Mouse (Mus musculus): Measurements from ENCODE around the gene Atp6v1e2. TPM values are rescaled to one million over a fixed set of nuclear protein-coding genes. Genes with fewer than 3 reads are reported as not detected.

Atp6v1e2 gene
- polyA plus RNA-seq, 1 experiment from 2014 or later, result not detected

GRCm38 (mm10) chr17:86932896-86933295 is 14.8 kb downstream of the Atp6v1e2 start:
- no peak overlapping the region; the same call in 1 of the 2 replicates for H3K27ac ChIP-seq (ENCODE audit: low read length)
- no peaks in the 10 kb centered on the region; the same call in 1 of the 2 replicates for H3K9me3 ChIP-seq (ENCODE audit: control insufficient read depth, low read length)
- no peaks in the 10 kb centered on the region for H3K27me3 ChIP-seq (replicated peaks; ENCODE audit: control insufficient read depth, insufficient read depth, low read length)
- H3K36me3 ChIP-seq (ENCODE audit: control insufficient read depth, insufficient read depth), result no peaks in the 10 kb centered on the region
- H3K4me3 ChIP-seq (replicated peaks; ENCODE audit: low read length), result no peak overlapping the region
- peaks cover 17% of the 10 kb centered on the region for H3K4me1 ChIP-seq (replicated peaks; ENCODE audit: control insufficient read depth, insufficient read depth, low read length)
- peak; percentile 69 for ATAC-seq
- peak overlapping the region; percentile 20; the same call in 1 of the 2 replicates for H3K4me2 ChIP-seq (ENCODE audit: low read length)
- 0 out of 2 replicates have a peak overlapping the region, but pooled peaks have one; percentile 23 for H3K9ac ChIP-seq (replicated peaks; ENCODE audit: low read depth, low read length)
- WGBS, result 34% methylated on average over 5 of the region's 5 CpGs

GRCm38 (mm10) chr17:86929981-86930380 is 17.7 kb downstream of the Atp6v1e2 start:
- Histone ChIP-seq H3K4me3 (replicated peaks; ENCODE audit: low read length) (no peak overlapping the region), H3K9me3 (ENCODE audit: control insufficient read depth, low read length) (peaks cover 9% of the 10 kb centered on the region; the same call in 1 of the 2 replicates), H3K4me2 (ENCODE audit: low read length) (no peak overlapping the region), H3K27ac (ENCODE audit: low read length) (no peak overlapping the region), H3K36me3 (ENCODE audit: control insufficient read depth, insufficient read depth) (no peaks in the 10 kb centered on the region), H3K9ac (replicated peaks; ENCODE audit: low read depth, low read length) (no peak overlapping the region), H3K4me1 (replicated peaks; ENCODE audit: control insufficient read depth, insufficient read depth, low read length) (peaks cover 6% of the 10 kb centered on the region), H3K27me3 (replicated peaks; ENCODE audit: control insufficient read depth, insufficient read depth, low read length) (no peaks in the 10 kb centered on the region)
- ATAC-seq, result no peak

- H3K36me3 ChIP-seq (ENCODE audit: control insufficient read depth, insufficient read depth), result no peaks in the 10 kb centered on the region
- WGBS, result 86% methylated on average over 6 of the region's 6 CpGs
- no peak for ATAC-seq
- no peak overlapping the region for H3K9ac ChIP-seq (replicated peaks; ENCODE audit: low read depth, low read length)
- peaks cover 9% of the 10 kb centered on the region; the same call in 1 of the 2 replicates for H3K9me3 ChIP-seq (ENCODE audit: control insufficient read depth, low read length)
- H3K4me3 ChIP-seq (replicated peaks; ENCODE audit: low read length), result no peak overlapping the region
- H3K4me2 ChIP-seq (ENCODE audit: low read length), result no peak overlapping the region
- H3K27ac ChIP-seq (ENCODE audit: low read length), result no peak overlapping the region
- no peaks in the 10 kb centered on the region for H3K27me3 ChIP-seq (replicated peaks; ENCODE audit: control insufficient read depth, insufficient read depth, low read length)
- H3K4me1 ChIP-seq (replicated peaks; ENCODE audit: control insufficient read depth, insufficient read depth, low read length), result peaks cover 6% of the 10 kb centered on the region
Measured at GRCm38 (mm10) chr17:86929355-86929754, 18.3 kb downstream of the Atp6v1e2 start.

GRCm38 (mm10) chr17:86926836-86927235 is 20.9 kb downstream of the Atp6v1e2 start:
- WGBS, result 93% methylated on average over 3 of the region's 3 CpGs
- ATAC-seq, result no peak
- no peaks in the 10 kb centered on the region for H3K36me3 ChIP-seq (ENCODE audit: control insufficient read depth, insufficient read depth)

GRCm38 (mm10) chr17:86924679-86925078 is 23.0 kb downstream of the Atp6v1e2 start:
- no peaks in the 10 kb centered on the region for H3K27me3 ChIP-seq (replicated peaks; ENCODE audit: control insufficient read depth, insufficient read depth, low read length)
- 71% methylated on average over 3 of the region's 3 CpGs for WGBS
- peaks cover 9% of the 10 kb centered on the region; the same call in 1 of the 2 replicates for H3K9me3 ChIP-seq (ENCODE audit: control insufficient read depth, low read length)
- no peak overlapping the region for H3K4me2 ChIP-seq (ENCODE audit: low read length)
- no peak for ATAC-seq
- no peak overlapping the region for H3K27ac ChIP-seq (ENCODE audit: low read length)
- H3K9ac ChIP-seq (replicated peaks; ENCODE audit: low read depth, low read length), result no peak overlapping the region
- no peaks in the 10 kb centered on the region for H3K4me1 ChIP-seq (replicated peaks; ENCODE audit: control insufficient read depth, insufficient read depth, low read length)
- H3K36me3 ChIP-seq (ENCODE audit: control insufficient read depth, insufficient read depth), result no peaks in the 10 kb centered on the region
- no peak overlapping the region for H3K4me3 ChIP-seq (replicated peaks; ENCODE audit: low read length)

More at GRCm38 (mm10) chr17:86926836-86927235, 20.9 kb downstream of the Atp6v1e2 start:
- H3K4me2 ChIP-seq (ENCODE audit: low read length), result no peak overlapping the region
- no peaks in the 10 kb centered on the region for H3K4me1 ChIP-seq (replicated peaks; ENCODE audit: control insufficient read depth, insufficient read depth, low read length)
- H3K27ac ChIP-seq (ENCODE audit: low read length), result no peak overlapping the region
- no peak overlapping the region for H3K4me3 ChIP-seq (replicated peaks; ENCODE audit: low read length)
- H3K9ac ChIP-seq (replicated peaks; ENCODE audit: low read depth, low read length), result no peak overlapping the region
- H3K27me3 ChIP-seq (replicated peaks; ENCODE audit: control insufficient read depth, insufficient read depth, low read length), result no peaks in the 10 kb centered on the region
- H3K9me3 ChIP-seq (ENCODE audit: control insufficient read depth, low read length), result peaks cover 9% of the 10 kb centered on the region; the same call in 1 of the 2 replicates

- no peaks in the 10 kb centered on the region for H3K27me3 ChIP-seq (replicated peaks; ENCODE audit: control insufficient read depth, insufficient read depth, low read length)
- no peaks in the 10 kb centered on the region for H3K9me3 ChIP-seq (ENCODE audit: control insufficient read depth, low read length)
- ATAC-seq, result no peak
- H3K4me2 ChIP-seq (ENCODE audit: low read length), result no peak overlapping the region
- 91% methylated on average over 11 of the region's 11 CpGs for WGBS
- no peak overlapping the region for H3K9ac ChIP-seq (replicated peaks; ENCODE audit: low read depth, low read length)
- H3K4me1 ChIP-seq (replicated peaks; ENCODE audit: control insufficient read depth, insufficient read depth, low read length), result no peaks in the 10 kb centered on the region
- no peaks in the 10 kb centered on the region for H3K36me3 ChIP-seq (ENCODE audit: control insufficient read depth, insufficient read depth)
- H3K27ac ChIP-seq (ENCODE audit: low read length), result no peak overlapping the region
- no peak overlapping the region for H3K4me3 ChIP-seq (replicated peaks; ENCODE audit: low read length)
Measured at GRCm38 (mm10) chr17:86919729-86920128, 28.0 kb downstream of the Atp6v1e2 start.

GRCm38 (mm10) chr17:86918786-86919185 is 28.9 kb downstream of the Atp6v1e2 start:
- Histone ChIP-seq H3K9ac (replicated peaks; ENCODE audit: low read depth, low read length) (no peak overlapping the region), H3K4me3 (replicated peaks; ENCODE audit: low read length) (no peak overlapping the region), H3K9me3 (ENCODE audit: control insufficient read depth, low read length) (no peaks in the 10 kb centered on the region), H3K27ac (ENCODE audit: low read length) (no peak overlapping the region), H3K4me2 (ENCODE audit: low read length) (no peak overlapping the region), H3K36me3 (ENCODE audit: control insufficient read depth, insufficient read depth) (no peaks in the 10 kb centered on the region), H3K27me3 (replicated peaks; ENCODE audit: control insufficient read depth, insufficient read depth, low read length) (no peaks in the 10 kb centered on the region), H3K4me1 (replicated peaks; ENCODE audit: control insufficient read depth, insufficient read depth, low read length) (no peaks in the 10 kb centered on the region)
- WGBS, result 78% methylated on average over 6 of the region's 6 CpGs
- no peak for ATAC-seq

GRCm38 (mm10) chr17:86917048-86917447 is 30.6 kb downstream of the Atp6v1e2 start, which contains the start of gene Tmem247:
Tmem247 (plus strand) TSS chr17:86917348.
- no peaks in the 10 kb centered on the region for H3K9me3 ChIP-seq (ENCODE audit: control insufficient read depth, low read length)
- H3K27me3 ChIP-seq (replicated peaks; ENCODE audit: control insufficient read depth, insufficient read depth, low read length), result no peaks in the 10 kb centered on the region
- H3K4me3 ChIP-seq (replicated peaks; ENCODE audit: low read length), result no peak within 1 kb of the TSS
- no peaks in the 10 kb centered on the region for H3K4me1 ChIP-seq (replicated peaks; ENCODE audit: control insufficient read depth, insufficient read depth, low read length)
- 90% methylated on average over 10 of the region's 10 CpGs for WGBS
- H3K36me3 ChIP-seq (ENCODE audit: control insufficient read depth, insufficient read depth), result no peaks in the 10 kb centered on the region
- H3K4me2 ChIP-seq (ENCODE audit: low read length), result no peak within 1 kb of the TSS
- no peak within 1 kb of the TSS for H3K9ac ChIP-seq (replicated peaks; ENCODE audit: low read depth, low read length)
- ATAC-seq, result no peak
- H3K27ac ChIP-seq (ENCODE audit: low read length), result no peak within 1 kb of the TSS

- no peaks in the 10 kb centered on the region for H3K27me3 ChIP-seq (replicated peaks; ENCODE audit: control insufficient read depth, insufficient read depth, low read length)
- H3K4me1 ChIP-seq (replicated peaks; ENCODE audit: control insufficient read depth, insufficient read depth, low read length), result no peaks in the 10 kb centered on the region
- H3K4me2 ChIP-seq (ENCODE audit: low read length), result no peak overlapping the region
- WGBS, result 81% methylated on average over 4 of the region's 4 CpGs
- no peak overlapping the region for H3K9ac ChIP-seq (replicated peaks; ENCODE audit: low read depth, low read length)
- no peaks in the 10 kb centered on the region for H3K36me3 ChIP-seq (ENCODE audit: control insufficient read depth, insufficient read depth)
- H3K9me3 ChIP-seq (ENCODE audit: control insufficient read depth, low read length), result no peaks in the 10 kb centered on the region
- H3K27ac ChIP-seq (ENCODE audit: low read length), result no peak overlapping the region
- no peak for ATAC-seq
- no peak overlapping the region for H3K4me3 ChIP-seq (replicated peaks; ENCODE audit: low read length)
Measured at GRCm38 (mm10) chr17:86915540-86915939, 32.2 kb downstream of the Atp6v1e2 start.

Measured in forebrain, embryonic 16.5 days (tissue).